Mouse (Mus musculus): ENCODE measurements around the gene A730049H05Rik. TPM values are rescaled to one million over a fixed set of nuclear protein-coding genes. Genes with fewer than 3 reads are reported as not detected.

The A730049H05Rik gene
- not detected in 2 replicates for polyA plus RNA-seq (2012; ENCODE audit: insufficient read depth, insufficient read length, low replicate concordance, missing spikeins)

DNA sequence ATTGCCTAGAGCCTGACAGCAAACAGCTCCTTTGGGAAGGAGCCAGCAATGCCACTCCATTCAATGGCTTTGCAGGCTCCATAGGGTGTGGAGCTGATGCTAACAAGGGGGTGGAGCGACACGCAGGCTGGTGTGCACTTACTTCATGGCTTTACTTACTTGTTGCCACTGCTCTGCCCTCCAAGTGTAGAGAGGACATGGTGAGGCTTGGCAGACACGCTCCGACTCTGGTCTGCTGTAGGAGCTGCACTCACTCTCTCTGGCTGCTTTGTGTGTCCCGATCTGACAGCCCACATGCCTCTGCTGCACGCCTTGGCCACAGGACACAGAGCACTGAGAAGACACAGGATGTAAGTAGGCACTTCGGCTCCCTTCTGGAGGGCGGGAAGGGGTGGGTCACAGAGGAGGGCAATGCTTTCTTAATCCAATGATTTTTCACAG, at the start of gene A730049H05Rik:
Gene A730049H05Rik (plus strand): TSS at position 168 of the 441 bp plus-strand sequence.
- Histone ChIP-seq H3K4me1 (ENCODE audit: control insufficient read depth, insufficient read depth, low read length) (peaks cover 4% of the 10 kb centered on the region; the same call in 1 of the 2 replicates), H3K4me3 (ENCODE audit: insufficient read depth, low read depth, low read length) (no peak within 1 kb of the TSS), H3K27ac (ENCODE audit: insufficient read depth, low read depth, low read length) (no peak within 1 kb of the TSS)
- TF ChIP-seq CTCF (IDR thresholded peaks at IDR 0.05; ENCODE audit: insufficient read depth, low read depth, low read length) (no peak), POLR2A (IDR thresholded peaks at IDR 0.05; ENCODE audit: insufficient read depth, low read depth, low read length) (no peak)
- WGBS, result 18% methylated on average over 8 of the region's 8 CpGs

DNA sequence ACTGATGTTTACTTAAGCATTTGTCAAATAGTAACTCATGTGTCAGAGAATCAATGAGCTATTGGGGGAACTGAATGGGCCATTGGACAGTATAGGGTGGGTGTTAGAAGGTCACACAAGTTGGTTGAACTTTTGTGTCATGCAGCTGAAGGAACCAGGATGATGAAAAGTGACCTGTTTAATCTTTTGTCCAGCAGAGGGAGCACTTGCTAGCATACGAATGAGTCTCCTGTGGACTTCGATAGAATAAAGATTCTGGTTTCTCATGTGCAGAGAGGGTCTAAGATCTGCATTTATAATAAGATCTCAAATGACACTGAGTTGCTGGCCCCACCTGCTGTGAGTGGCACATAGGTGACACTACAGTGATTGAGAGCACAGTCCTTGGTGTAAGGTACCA, 39.9 kb upstream of the A730049H05Rik start:
- TF ChIP-seq POLR2A (IDR thresholded peaks at IDR 0.05; ENCODE audit: insufficient read depth, low read depth, low read length) (no peak), CTCF (IDR thresholded peaks at IDR 0.05; ENCODE audit: insufficient read depth, low read depth, low read length) (no peak)
- Histone ChIP-seq H3K4me1 (ENCODE audit: control insufficient read depth, insufficient read depth, low read length) (no peaks in the 10 kb centered on the region), H3K27ac (ENCODE audit: insufficient read depth, low read depth, low read length) (no peak overlapping the region), H3K4me3 (ENCODE audit: insufficient read depth, low read depth, low read length) (no peak overlapping the region)
- 1% methylated on average over 2 of the region's 2 CpGs for WGBS

DNA sequence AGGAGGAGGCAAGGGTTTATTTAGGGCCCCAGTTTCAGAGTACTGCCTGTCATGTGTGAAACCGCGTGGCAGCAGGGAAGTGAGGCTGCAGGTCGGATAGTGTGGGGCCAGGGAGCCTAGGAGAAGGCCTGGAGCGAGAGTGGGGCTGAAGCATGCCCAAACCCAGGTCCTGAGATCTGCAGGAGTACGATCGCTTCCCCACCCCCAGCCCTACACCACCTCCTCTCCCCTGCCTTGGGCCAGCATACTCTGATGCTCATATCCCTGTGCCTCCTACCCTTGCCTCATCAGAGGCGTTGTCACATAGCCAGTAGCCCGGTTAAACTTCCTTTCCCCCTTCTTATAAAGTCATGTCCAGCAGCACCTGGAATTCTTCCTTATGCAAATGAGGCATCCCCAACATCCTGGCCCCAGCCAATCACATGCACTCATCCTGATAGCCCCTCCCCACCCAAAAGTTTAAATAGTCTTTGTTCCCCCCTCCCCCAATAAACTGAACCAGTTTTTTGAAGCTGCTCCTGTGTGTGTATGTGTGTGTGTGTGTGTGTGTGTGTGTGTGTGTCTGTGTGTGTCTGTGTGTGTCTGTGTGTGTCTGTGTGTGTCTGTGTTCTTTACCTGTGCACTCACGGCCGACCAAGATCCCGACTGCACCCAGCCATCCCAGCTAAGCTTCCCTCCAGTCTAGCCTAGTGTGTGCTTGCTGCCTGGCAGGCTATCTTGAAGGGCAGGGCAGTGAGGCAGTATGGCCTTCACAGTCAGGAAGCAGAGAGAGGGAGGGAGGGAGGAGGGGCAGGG, 36.9 kb upstream of the A730049H05Rik start:
- no peak overlapping the region for H3K27ac ChIP-seq (ENCODE audit: insufficient read depth, low read depth, low read length)
- H3K4me3 ChIP-seq (ENCODE audit: insufficient read depth, low read depth, low read length), result no peak overlapping the region
- 91% methylated on average over 11 of the region's 11 CpGs for WGBS
- no peaks in the 10 kb centered on the region for H3K4me1 ChIP-seq (ENCODE audit: control insufficient read depth, insufficient read depth, low read length)
- TF ChIP-seq POLR2A (IDR thresholded peaks at IDR 0.05; ENCODE audit: insufficient read depth, low read depth, low read length) (no peak), CTCF (IDR thresholded peaks at IDR 0.05; ENCODE audit: insufficient read depth, low read depth, low read length) (no peak)

DNA sequence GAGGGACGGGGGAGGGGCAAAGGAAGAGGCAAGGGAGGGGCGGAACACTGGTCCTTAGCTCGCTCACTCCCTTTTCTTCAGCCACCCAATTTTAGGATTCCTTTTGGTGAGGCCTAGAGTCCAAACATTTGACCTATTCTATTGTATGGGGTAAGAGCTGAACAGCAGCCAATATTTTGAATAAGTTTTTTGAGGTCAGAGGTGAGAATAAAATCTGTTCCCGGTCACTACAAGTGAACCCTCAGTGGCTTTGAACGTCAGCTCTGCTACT, 36.4 kb upstream of the A730049H05Rik start:
- no peak overlapping the region for H3K4me3 ChIP-seq (ENCODE audit: insufficient read depth, low read depth, low read length)
- H3K27ac ChIP-seq (ENCODE audit: insufficient read depth, low read depth, low read length), result no peak overlapping the region
- WGBS, result 76% methylated on average over 5 of the region's 5 CpGs
- 0 out of 2 replicates have a peak, but pooled peaks cover 2% of the 10 kb centered on the region for H3K4me1 ChIP-seq (ENCODE audit: control insufficient read depth, insufficient read depth, low read length)
- TF ChIP-seq POLR2A (IDR thresholded peaks at IDR 0.05; ENCODE audit: insufficient read depth, low read depth, low read length) (no peak), CTCF (IDR thresholded peaks at IDR 0.05; ENCODE audit: insufficient read depth, low read depth, low read length) (no peak)

DNA sequence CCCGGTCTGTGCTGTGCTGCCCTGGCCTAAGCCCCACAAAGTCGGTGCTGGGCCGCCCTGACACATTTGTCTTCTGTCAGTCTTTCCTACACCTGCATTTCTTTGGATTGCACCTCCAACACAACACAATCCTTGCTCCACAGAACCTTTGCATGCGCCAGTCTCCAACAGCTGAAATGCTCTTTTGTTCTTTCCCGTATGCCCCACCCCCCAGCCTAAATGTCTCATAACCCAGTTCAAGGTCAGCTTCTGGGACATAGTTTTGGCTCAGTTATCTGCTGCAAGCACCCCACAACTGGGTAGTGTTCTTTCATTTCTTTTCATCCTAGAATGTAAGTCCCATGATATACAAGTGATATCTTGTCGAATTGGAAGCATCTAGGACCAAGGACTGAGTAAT, 34.8 kb upstream of the A730049H05Rik start:
- WGBS, result 90% methylated on average over 6 of the region's 6 CpGs
- no peak for TF ChIP-seq POLR2A (IDR thresholded peaks at IDR 0.05; ENCODE audit: insufficient read depth, low read depth, low read length)
- no peak for TF ChIP-seq CTCF (IDR thresholded peaks at IDR 0.05; ENCODE audit: insufficient read depth, low read depth, low read length)
- no peak overlapping the region for H3K27ac ChIP-seq (ENCODE audit: insufficient read depth, low read depth, low read length)
- 0 out of 2 replicates have a peak, but pooled peaks cover 2% of the 10 kb centered on the region for H3K4me1 ChIP-seq (ENCODE audit: control insufficient read depth, insufficient read depth, low read length)
- no peak overlapping the region for H3K4me3 ChIP-seq (ENCODE audit: insufficient read depth, low read depth, low read length)

DNA sequence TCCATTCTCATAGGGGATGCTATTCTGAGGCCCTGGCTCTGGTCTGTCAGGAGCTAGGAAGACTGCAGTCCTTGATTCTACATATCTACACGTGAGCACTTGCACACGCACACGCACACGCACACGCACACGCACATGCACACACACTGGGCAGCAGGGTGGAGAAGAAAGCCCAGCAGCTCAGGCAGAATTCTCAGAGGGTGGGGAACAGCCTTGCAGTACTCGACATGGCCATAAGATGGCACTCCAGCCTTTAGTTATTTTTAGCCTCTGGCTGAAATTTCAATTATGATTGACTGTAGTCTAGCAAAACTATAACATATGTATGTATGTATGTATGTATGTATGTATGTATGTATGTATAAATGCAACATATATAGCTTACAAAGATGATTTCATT, 31.5 kb upstream of the A730049H05Rik start:
- TF ChIP-seq POLR2A (IDR thresholded peaks at IDR 0.05; ENCODE audit: insufficient read depth, low read depth, low read length), result no peak
- no peak for TF ChIP-seq CTCF (IDR thresholded peaks at IDR 0.05; ENCODE audit: insufficient read depth, low read depth, low read length)
- Histone ChIP-seq H3K27ac (ENCODE audit: insufficient read depth, low read depth, low read length) (no peak overlapping the region), H3K4me3 (ENCODE audit: insufficient read depth, low read depth, low read length) (no peak overlapping the region), H3K4me1 (ENCODE audit: control insufficient read depth, insufficient read depth, low read length) (peaks cover 8% of the 10 kb centered on the region; the same call in 1 of the 2 replicates)
- WGBS, result 7% methylated on average over 7 of the region's 7 CpGs

DNA sequence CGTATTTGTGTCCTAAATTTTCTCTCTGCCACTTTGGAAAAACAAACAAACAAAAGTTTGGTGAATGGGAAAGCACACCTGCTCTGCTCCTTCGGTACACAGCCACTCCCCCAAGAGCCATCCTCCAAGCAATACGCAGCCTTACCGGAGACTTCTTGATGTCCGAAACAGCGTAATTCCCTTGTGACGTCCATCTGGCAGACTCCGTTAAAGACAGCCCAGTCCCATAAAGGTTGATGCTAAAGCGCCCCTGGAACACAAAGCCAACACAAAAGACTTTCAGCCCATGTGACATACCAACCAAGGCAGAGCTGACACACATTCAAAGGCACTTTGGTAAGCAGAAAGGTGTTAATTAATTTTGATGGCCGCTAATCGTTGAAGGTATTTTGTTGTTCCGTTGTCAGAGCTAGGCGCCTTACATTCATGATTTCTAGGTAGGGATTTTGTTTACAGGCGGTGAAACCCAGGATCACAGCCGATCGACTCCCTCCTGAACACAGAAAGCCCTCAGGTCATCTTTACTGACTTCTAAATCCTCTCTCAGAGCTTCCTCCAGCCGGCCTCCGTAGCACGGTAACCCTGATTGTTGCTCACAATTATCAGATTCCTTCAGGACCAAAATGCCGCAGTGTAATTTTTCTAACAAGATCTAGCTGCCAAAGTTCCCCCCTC, 29.4 kb upstream of the A730049H05Rik start:
- 15% methylated on average over 20 of the region's 20 CpGs for WGBS
- no peak overlapping the region for H3K27ac ChIP-seq (ENCODE audit: insufficient read depth, low read depth, low read length)
- TF ChIP-seq POLR2A (IDR thresholded peaks at IDR 0.05; ENCODE audit: insufficient read depth, low read depth, low read length) (no peak), CTCF (IDR thresholded peaks at IDR 0.05; ENCODE audit: insufficient read depth, low read depth, low read length) (no peak)
- peaks cover 8% of the 10 kb centered on the region; the same call in 1 of the 2 replicates for H3K4me1 ChIP-seq (ENCODE audit: control insufficient read depth, insufficient read depth, low read length)
- H3K4me3 ChIP-seq (ENCODE audit: insufficient read depth, low read depth, low read length), result no peak overlapping the region

DNA sequence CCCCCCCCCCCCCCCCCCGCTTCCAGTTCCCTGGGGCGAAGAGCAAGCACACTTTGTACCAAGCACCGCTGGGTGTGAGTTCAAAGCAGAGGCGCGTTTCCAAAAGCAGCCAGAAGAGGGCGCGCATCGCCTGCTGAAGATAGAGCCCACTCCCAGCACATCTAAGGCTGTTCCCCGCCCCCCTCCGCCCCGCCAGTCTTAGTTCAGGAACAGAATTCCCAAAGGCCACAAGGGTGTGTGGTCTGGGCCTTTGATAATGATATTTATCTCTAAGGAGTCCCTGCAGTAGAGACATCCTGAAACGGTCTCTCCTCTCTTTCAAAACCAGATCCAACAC, 28.9 kb upstream of the A730049H05Rik start:
- Histone ChIP-seq H3K27ac (ENCODE audit: insufficient read depth, low read depth, low read length) (no peak overlapping the region), H3K4me1 (ENCODE audit: control insufficient read depth, insufficient read depth, low read length) (peaks cover 8% of the 10 kb centered on the region; the same call in 1 of the 2 replicates), H3K4me3 (ENCODE audit: insufficient read depth, low read depth, low read length) (0 out of 2 replicates have a peak overlapping the region, but pooled peaks have one; percentile 7)
- TF ChIP-seq CTCF (IDR thresholded peaks at IDR 0.05; ENCODE audit: insufficient read depth, low read depth, low read length), result peak; percentile 89
- TF ChIP-seq POLR2A (IDR thresholded peaks at IDR 0.05; ENCODE audit: insufficient read depth, low read depth, low read length), result no peak
- WGBS, result 3% methylated on average over 11 of the region's 12 CpGs

DNA sequence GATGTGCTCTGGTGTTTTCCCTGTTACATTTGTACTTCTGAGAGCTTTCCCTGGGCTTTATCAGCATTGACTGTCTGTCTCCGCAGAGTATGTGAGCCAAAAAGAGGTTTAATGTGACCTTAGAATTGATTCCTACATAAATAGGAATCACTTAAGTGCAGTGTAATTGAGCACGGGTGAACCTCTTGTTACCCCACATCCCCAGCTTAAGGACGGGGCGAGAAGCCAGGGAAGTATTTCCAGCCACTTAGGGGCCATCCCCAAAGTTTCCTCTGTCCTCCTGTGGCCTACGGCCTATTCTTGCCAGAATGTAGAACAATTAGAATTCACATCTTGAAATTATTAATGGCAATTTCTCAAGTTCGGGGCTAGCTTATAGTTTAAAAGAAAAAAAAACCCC, 22.5 kb upstream of the A730049H05Rik start:
- no peaks in the 10 kb centered on the region for H3K4me1 ChIP-seq (ENCODE audit: control insufficient read depth, insufficient read depth, low read length)
- H3K27ac ChIP-seq (ENCODE audit: insufficient read depth, low read depth, low read length), result no peak overlapping the region
- 75% methylated on average over 6 of the region's 6 CpGs for WGBS
- TF ChIP-seq POLR2A (IDR thresholded peaks at IDR 0.05; ENCODE audit: insufficient read depth, low read depth, low read length) (no peak), CTCF (IDR thresholded peaks at IDR 0.05; ENCODE audit: insufficient read depth, low read depth, low read length) (no peak)
- no peak overlapping the region for H3K4me3 ChIP-seq (ENCODE audit: insufficient read depth, low read depth, low read length)
